Mouse (Mus musculus): Measurements from ENCODE around the gene Heatr1. TPM values are rescaled to one million over a fixed set of nuclear protein-coding genes. Genes with fewer than 3 reads are reported as not detected.

Heatr1 gene
- 190 and 244 TPM in 2 replicates for total RNA-seq (2012; rRNA removed)

- TF ChIP-seq HCFC1 (IDR thresholded peaks at IDR 0.05; ENCODE audit: borderline replicate concordance, insufficient read depth, low read length) (peak; percentile 71; the same call in 1 of the 2 replicates), ZC3H11A (IDR thresholded peaks at IDR 0.05; ENCODE audit: borderline replicate concordance, low read depth, low read length) (no peak), CHD2 (IDR thresholded peaks at IDR 0.05; ENCODE audit: low read depth, low read length) (no peak), ZNF384 (IDR thresholded peaks at IDR 0.05; ENCODE audit: low read depth, low read length) (no peak), MAFK (IDR thresholded peaks at IDR 0.05; ENCODE audit: insufficient read depth, low read depth, low read length) (no peak)
- H3K9ac ChIP-seq (ENCODE audit: insufficient read depth, low read depth, low read length, poor library complexity, severe bottlenecking): peak within 1 kb of the TSS; percentile 96
- peaks cover 7% of the 10 kb centered on the region for H3K36me3 ChIP-seq (ENCODE audit: control insufficient read depth, insufficient read depth, low read length, poor library complexity, severe bottlenecking)
- H3K27ac ChIP-seq (ENCODE audit: insufficient read depth, low read depth, low read length, poor library complexity, severe bottlenecking): peak within 1 kb of the TSS; percentile 69
- peak within 1 kb of the TSS; percentile 83 to 98 for H3K4me3 ChIP-seq (ENCODE audit: insufficient read depth in 1 of 2, low read depth in 1 of 2, low read length in 2 of 2, poor library complexity in 1 of 2, severe bottlenecking in 1 of 2)
- DNase-seq (ENCODE audit: low read depth, low spot score): peak; percentile 100
- in situ Hi-C loops (cut with MboI; ENCODE audit: low sequenced_read_pairs in 2 of 2, unreplicated experiment in 2 of 2): no loop called here
- no peaks in the 10 kb centered on the region for H3K4me1 ChIP-seq (ENCODE audit: control insufficient read depth in 2 of 2, insufficient read depth in 2 of 2, low read length in 2 of 2, poor library complexity in 1 of 2)
- no peaks in the 10 kb centered on the region for H3K9me3 ChIP-seq (ENCODE audit: control insufficient read depth, insufficient read depth, low read depth, low read length)
Observed at GRCm38 (mm10) chr13:12394609-12395505, at the start of gene Heatr1. Heatr1 (plus strand) TSS chr13:12395027.

DNA sequence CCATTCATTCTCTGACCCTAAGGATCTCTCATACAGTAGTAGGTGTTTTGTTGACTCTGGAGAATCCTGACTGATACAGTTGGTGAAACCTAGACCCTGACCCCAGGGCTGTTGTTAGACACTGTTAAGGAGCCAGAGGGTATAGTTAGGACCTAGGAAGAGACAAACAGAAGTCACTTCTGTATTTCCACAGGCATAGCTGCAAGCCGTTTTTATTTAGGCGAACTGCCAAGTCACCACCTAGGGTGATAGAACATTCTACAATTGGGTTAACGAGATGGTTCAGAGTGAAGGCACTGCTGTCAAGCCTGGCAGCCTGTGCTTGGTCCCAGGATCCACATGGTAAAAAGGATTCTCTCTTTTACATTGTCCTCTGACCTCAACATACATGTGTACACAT, 48.0 kb upstream of the Heatr1 start:
- H3K9me3 ChIP-seq (ENCODE audit: control insufficient read depth, insufficient read depth, low read depth, low read length): no peaks in the 10 kb centered on the region
- H3K36me3 ChIP-seq (ENCODE audit: control insufficient read depth, insufficient read depth, low read length, poor library complexity, severe bottlenecking): no peaks in the 10 kb centered on the region
- no peak overlapping the region for H3K27ac ChIP-seq (ENCODE audit: insufficient read depth, low read depth, low read length, poor library complexity, severe bottlenecking)
- DNase-seq (ENCODE audit: low read depth, low spot score): no peak
- TF ChIP-seq CHD2 (IDR thresholded peaks at IDR 0.05; ENCODE audit: low read depth, low read length) (no peak), HCFC1 (IDR thresholded peaks at IDR 0.05; ENCODE audit: borderline replicate concordance, insufficient read depth, low read length) (no peak), ZC3H11A (IDR thresholded peaks at IDR 0.05; ENCODE audit: borderline replicate concordance, low read depth, low read length) (no peak), ZNF384 (IDR thresholded peaks at IDR 0.05; ENCODE audit: low read depth, low read length) (no peak), MAFK (IDR thresholded peaks at IDR 0.05; ENCODE audit: insufficient read depth, low read depth, low read length) (no peak)
- H3K4me3 ChIP-seq (ENCODE audit: insufficient read depth in 1 of 2, low read depth in 1 of 2, low read length in 2 of 2, poor library complexity in 1 of 2, severe bottlenecking in 1 of 2): no peak overlapping the region
- H3K9ac ChIP-seq (ENCODE audit: insufficient read depth, low read depth, low read length, poor library complexity, severe bottlenecking): no peak overlapping the region
- in situ Hi-C loops (cut with MboI; ENCODE audit: low sequenced_read_pairs in 2 of 2, unreplicated experiment in 2 of 2): no loop called here
- no peaks in the 10 kb centered on the region for H3K4me1 ChIP-seq (ENCODE audit: control insufficient read depth in 2 of 2, insufficient read depth in 2 of 2, low read length in 2 of 2, poor library complexity in 1 of 2)

DNA sequence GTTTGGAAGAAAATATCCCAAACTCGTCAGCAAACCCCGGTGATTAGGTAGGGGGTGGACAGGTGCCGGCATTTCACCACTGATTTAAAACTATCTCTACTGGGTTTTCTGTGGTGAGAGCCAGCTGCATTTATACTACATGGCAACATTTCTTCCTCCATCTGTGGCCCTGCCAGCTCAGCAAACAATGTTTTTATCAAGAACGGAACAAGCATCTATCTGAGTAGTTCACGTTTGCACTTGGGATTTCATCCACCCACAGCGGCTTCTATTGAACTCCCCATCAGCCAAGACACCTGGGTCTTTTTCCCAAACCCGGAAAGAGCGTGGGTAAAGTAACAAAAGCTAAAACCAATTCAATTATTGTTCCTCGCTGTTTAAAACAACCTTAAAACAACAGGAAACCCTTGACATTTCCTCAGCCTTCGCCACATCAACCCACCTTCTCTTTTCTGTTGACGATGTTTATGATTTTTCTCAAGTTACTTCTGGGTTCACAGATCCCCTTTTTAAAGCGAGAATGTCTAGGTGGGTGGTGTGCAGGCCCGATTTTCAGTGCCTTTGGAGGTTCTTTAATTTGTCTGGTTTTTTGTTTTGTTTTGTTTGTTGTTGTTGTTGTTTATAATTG, 45.5 kb upstream of the Heatr1 start:
- H3K27ac ChIP-seq (ENCODE audit: insufficient read depth, low read depth, low read length, poor library complexity, severe bottlenecking): no peak overlapping the region
- no peak overlapping the region for H3K9ac ChIP-seq (ENCODE audit: insufficient read depth, low read depth, low read length, poor library complexity, severe bottlenecking)
- TF ChIP-seq ZNF384 (IDR thresholded peaks at IDR 0.05; ENCODE audit: low read depth, low read length) (no peak), MAFK (IDR thresholded peaks at IDR 0.05; ENCODE audit: insufficient read depth, low read depth, low read length) (no peak), HCFC1 (IDR thresholded peaks at IDR 0.05; ENCODE audit: borderline replicate concordance, insufficient read depth, low read length) (no peak), ZC3H11A (IDR thresholded peaks at IDR 0.05; ENCODE audit: borderline replicate concordance, low read depth, low read length) (no peak), CHD2 (IDR thresholded peaks at IDR 0.05; ENCODE audit: low read depth, low read length) (no peak)
- in situ Hi-C loops (cut with MboI; ENCODE audit: low sequenced_read_pairs in 2 of 2, unreplicated experiment in 2 of 2): no loop called here
- H3K36me3 ChIP-seq (ENCODE audit: control insufficient read depth, insufficient read depth, low read length, poor library complexity, severe bottlenecking): no peaks in the 10 kb centered on the region
- no peaks in the 10 kb centered on the region for H3K9me3 ChIP-seq (ENCODE audit: control insufficient read depth, insufficient read depth, low read depth, low read length)
- no peak for DNase-seq (ENCODE audit: low read depth, low spot score)
- no peaks in the 10 kb centered on the region for H3K4me1 ChIP-seq (ENCODE audit: control insufficient read depth in 2 of 2, insufficient read depth in 2 of 2, low read length in 2 of 2, poor library complexity in 1 of 2)
- H3K4me3 ChIP-seq (ENCODE audit: insufficient read depth in 1 of 2, low read depth in 1 of 2, low read length in 2 of 2, poor library complexity in 1 of 2, severe bottlenecking in 1 of 2): no peak overlapping the region

- no peak for TF ChIP-seq ZNF384 (IDR thresholded peaks at IDR 0.05; ENCODE audit: low read depth, low read length)
- TF ChIP-seq CHD2 (IDR thresholded peaks at IDR 0.05; ENCODE audit: low read depth, low read length): no peak
- no peak for TF ChIP-seq HCFC1 (IDR thresholded peaks at IDR 0.05; ENCODE audit: borderline replicate concordance, insufficient read depth, low read length)
- no peak for TF ChIP-seq ZC3H11A (IDR thresholded peaks at IDR 0.05; ENCODE audit: borderline replicate concordance, low read depth, low read length)
- TF ChIP-seq MAFK (IDR thresholded peaks at IDR 0.05; ENCODE audit: insufficient read depth, low read depth, low read length): no peak
- in situ Hi-C loops (cut with MboI; ENCODE audit: low sequenced_read_pairs in 2 of 2, unreplicated experiment in 2 of 2): no loop called here
- no peak overlapping the region for H3K4me3 ChIP-seq (ENCODE audit: insufficient read depth in 1 of 2, low read depth in 1 of 2, low read length in 2 of 2, poor library complexity in 1 of 2, severe bottlenecking in 1 of 2)
- DNase-seq (ENCODE audit: low read depth, low spot score): no peak
- H3K27ac ChIP-seq (ENCODE audit: insufficient read depth, low read depth, low read length, poor library complexity, severe bottlenecking): no peak overlapping the region
- no peak overlapping the region for H3K9ac ChIP-seq (ENCODE audit: insufficient read depth, low read depth, low read length, poor library complexity, severe bottlenecking)
- no peaks in the 10 kb centered on the region for H3K9me3 ChIP-seq (ENCODE audit: control insufficient read depth, insufficient read depth, low read depth, low read length)
- H3K36me3 ChIP-seq (ENCODE audit: control insufficient read depth, insufficient read depth, low read length, poor library complexity, severe bottlenecking): no peaks in the 10 kb centered on the region
- peaks cover 3 to 7% of the 10 kb centered on the region in 2 experiments; a peak in 2 of 4 replicates for H3K4me1 ChIP-seq (ENCODE audit: control insufficient read depth in 2 of 2, insufficient read depth in 2 of 2, low read length in 2 of 2, poor library complexity in 1 of 2)
Observed at GRCm38 (mm10) chr13:12356184-12356583, 38.6 kb upstream of the Heatr1 start.

Measured in ES-E14 (cell line).